Mouse (Mus musculus) retina, postnatal 7 days (tissue): Measurements from ENCODE around the gene Traip.
A peak's percentile ranks its signal among the peaks of the same experiment; 100 is the strongest.

Experiments
- DNase-seq: peaks from one replicate; pipeline ENCODE4 v3.0.0-alpha.2; 2012; ENCODE audit warnings: low read depth, low spot score

Gene Traip

DNA sequence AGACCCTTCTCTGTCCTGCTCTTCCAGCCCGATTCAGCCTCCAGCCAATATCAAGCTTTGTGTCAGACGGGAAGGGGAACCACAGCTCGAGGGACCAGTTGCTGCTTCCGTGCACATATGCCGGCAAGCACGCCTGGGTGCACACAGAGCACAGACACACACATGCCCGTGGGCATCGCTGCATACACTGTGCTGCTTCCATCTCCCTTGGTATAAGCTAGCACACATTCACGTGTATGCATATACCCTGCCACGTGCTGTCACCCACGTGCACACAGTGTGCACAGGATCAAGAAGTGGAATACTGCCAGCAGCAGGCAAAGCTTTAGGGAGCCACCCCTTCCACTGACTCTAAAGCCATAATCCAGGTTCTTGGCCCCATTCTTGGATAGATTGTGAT, 15.8 kb upstream of the Traip start:
- no peak for DNase-seq

- no peak for DNase-seq
Measured at GRCm38 (mm10) chr9:107935374-107935773, 14.6 kb upstream of the Traip start, which contains the start of gene Camkv. Camkv (plus strand) TSS chr9:107935674.

- no peak for DNase-seq
Measured at GRCm38 (mm10) chr9:107935790-107936214, 14.1 kb upstream of the Traip start.

- DNase-seq = no peak
Measured at GRCm38 (mm10) chr9:107936215-107936822, 13.6 kb upstream of the Traip start.

- DNase-seq = no peak
Measured at GRCm38 (mm10) chr9:107936831-107937230, 13.1 kb upstream of the Traip start.

DNA sequence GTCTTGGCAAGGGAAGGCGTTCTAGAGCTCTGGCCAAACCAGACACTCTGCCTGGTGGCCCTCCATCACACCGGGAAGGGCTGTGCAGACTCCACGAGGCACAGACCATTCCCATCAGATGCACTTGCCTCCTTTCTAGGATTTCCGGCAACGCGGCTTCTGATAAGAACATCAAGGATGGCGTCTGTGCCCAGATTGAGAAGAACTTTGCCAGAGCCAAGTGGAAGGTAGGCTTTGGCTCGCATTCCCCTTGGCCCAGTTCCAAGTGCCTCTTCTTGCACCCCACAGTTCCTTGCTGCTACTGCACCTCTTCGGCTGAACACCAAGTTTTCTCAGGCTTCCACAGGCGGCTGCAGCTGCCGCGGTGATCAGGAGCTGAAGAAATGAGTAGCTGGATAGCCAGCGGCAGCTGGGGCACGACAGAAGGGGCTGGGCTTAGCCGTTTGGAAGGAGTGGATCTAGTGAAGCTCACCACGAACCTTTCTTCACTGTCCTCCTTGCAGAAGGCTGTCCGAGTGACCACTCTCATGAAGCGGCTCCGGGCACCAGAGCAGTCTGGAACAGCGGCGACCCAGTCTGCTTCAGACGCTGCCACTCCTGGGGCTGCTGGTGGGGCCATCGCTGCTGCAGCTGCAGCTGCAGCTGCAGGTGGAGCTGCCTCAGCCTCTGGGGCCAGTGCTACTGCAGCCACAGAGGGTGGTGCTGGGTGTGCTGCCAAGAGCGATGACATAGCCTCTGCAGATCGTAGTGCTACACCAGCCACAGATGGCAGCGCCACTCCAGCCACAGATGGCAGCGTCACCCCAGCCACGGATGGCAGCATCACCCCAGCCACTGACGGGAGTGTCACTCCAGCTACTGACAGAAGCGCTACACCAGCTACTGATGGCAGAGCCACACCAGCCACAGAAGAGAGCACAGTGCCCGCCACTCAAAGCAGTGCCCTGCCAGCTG, 2.4 kb upstream of the Traip start:
- no peak for DNase-seq

- no peak for DNase-seq
Measured at GRCm38 (mm10) chr9:107949184-107949921, 583 bp upstream of the Traip start.

DNA sequence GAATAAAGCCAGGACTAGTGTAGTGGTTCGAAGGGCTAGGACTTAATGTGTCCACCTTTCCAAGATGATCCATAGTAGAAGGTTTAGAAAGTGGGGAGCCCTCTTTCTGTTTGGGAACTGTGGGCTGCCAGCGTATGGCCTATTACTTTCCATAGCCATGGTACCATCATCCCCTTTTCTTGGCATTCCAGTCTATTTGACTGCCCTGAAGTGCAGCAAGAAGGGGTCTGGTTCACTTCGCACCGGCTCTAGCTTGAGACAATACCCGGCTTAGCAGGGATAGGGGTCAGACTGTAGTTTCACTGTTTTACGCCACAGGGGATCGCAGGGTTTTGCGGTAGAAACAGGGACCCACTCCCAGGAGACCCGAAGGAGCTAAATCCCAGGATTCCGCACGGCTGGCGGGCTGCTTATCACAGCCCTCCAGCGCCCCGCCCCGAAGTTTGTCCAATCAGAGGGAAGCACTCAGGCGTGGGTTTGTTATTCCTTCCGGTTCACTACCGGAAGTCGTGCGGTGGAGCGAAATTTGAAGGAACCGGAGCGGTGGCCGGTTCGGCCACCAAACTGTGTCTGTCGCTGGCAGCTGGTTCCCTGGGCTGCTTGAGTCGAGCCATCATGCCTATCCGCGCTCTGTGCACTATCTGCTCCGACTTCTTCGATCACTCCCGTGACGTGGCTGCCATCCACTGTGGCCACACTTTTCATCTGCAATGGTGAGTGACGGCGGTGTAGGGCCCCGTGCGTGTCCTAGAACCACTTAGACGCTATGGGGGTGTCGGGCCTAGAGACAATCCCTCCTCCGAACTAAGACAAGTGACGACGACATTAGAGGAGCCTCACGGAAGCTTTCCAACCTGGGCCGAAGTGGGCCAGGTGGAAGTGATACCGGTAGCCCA, 772 bp downstream of the Traip start:
- peak; percentile 88 for DNase-seq

DNA sequence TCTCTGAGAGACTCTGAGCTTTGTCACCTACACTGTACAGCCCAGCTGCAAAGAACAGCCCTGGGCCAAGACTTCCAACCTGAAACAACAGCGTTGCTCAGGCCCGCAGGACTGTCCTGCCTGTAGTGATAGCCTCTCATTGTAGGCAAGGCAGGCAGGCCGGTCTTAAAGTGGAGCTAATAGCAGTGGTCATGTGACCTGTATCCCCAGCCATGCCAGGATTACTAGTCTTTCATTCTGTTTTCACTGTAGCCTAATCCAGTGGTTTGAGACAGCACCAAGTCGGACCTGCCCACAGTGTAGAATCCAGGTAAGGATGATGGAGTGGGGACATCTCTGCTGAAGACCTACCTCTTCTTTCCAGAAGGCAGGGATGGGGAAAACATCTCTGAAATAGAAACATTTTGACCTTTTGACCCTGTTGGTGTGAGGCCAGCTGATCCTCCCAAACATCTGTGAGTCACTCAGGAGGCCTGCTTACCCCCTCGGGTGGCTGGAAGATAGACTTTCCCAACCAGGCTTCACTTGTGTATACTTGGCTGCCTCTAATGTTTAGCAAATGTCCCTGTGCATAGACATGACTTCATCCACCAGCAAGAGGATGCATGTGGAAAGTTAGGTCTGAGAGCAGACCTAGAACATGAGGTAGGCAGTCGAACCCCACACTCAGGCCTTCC, 5.8 kb downstream of the Traip start:
- no peak for DNase-seq

DNA sequence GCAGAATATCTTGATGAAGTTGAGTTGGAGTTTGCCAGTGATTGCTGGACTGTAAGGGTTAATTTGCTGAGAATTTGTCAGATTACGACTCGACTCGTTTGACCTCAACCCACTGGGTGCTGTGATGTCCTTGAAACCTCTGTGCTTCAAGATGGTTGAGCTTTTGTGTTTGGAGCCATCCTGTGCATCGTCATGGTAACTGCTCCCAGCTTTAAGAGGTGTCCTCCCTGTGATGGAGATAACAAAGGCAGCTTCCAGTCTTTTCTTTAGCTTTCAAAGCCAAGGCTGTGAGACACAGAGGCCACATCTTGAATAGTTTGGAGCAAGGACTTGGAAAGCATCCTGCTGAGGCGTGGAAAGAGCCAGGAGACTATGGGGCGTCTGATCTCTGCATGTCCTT, 7.2 kb downstream of the Traip start:
- DNase-seq = no peak

GRCm38 (mm10) chr9:107959896-107960295, 10.0 kb downstream of the Traip start:
- DNase-seq = no peak

- DNase-seq = no peak
Measured at GRCm38 (mm10) chr9:107960928-107961327, 11.0 kb downstream of the Traip start.

DNA sequence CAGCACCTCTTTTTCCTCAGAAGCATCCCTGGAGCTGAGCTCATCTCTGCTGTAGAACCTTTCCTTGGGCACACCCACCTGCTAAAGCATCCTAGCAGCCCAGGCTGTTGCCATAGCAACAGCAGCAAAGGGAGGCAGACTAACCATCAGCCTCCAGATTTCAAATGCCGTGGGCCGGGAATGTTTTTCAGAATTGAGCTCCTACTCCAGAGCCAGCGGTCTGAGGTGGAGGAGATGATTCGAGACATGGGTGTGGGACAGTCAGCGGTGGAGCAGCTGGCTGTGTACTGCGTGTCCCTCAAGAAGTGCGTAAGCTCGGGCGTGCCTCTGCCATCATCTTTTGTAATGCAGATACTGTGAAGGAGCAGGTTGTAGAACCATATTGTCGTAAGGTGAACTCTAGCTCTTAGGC, 11.4 kb downstream of the Traip start:
- no peak for DNase-seq

DNA sequence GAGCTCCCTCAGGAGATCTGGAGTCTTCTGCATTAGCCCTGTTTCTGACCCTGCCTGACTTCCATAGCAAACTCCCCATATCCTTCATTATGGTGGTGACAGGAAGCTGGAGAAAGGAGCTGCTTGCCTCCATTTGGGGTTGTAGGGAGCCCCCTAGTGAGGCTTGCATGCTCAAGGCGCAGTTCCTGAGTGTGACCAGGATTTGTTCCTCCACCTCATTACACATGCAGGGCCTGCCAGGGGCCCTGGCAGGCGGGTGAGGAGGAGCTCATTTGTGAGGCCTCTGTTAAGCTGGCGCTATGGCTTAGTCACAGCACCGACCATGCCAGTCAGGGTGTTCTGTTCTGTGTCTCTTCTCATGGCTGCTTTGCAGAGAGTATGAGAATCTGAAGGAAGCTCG, 11.9 kb downstream of the Traip start:
- DNase-seq = no peak

DNA sequence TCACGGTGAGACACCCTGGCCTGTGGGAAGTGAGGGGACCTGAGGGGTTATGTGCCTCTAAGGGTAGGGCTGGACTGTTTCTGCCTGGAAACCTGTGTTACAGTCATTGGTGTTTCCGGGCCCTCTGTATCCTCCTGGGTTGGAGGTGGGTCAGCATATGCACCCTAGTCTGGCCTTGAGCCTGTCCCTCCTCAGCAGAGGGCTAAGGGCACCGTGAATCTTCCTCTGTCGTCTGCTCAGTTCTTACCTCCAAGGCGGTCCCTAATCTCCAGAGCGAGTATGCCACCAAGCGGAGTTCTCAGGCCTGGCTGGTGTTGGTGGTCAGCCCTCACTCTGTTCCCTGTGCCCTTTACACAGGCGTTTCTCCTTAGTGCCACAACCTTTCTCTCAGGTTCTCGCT, 13.0 kb downstream of the Traip start:
- no peak for DNase-seq

- peak; percentile 75 for DNase-seq
Measured at GRCm38 (mm10) chr9:107963700-107964099, 13.8 kb downstream of the Traip start.

- DNase-seq = no peak
Measured at GRCm38 (mm10) chr9:107964681-107965080, 14.7 kb downstream of the Traip start.

DNA sequence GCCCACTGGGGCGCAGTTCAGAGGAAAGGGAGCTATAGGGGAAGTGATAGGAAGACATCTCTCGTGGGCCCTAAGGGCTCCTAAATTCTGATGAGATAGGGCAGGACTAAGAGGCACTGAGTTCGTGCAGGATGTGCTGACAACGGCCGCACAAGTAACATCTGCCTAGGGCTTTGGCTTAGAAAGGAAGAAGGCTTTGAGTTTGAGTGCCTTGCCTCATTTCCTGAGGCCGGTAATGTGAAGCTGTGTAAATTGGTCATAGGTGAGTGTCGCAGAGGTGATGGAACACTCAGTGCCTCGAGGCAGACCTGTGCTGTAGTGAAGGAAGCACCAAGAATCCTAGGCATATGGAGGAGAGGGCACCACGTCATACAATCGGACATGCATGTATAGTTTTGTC, 16.7 kb downstream of the Traip start:
- no peak for DNase-seq

DNA sequence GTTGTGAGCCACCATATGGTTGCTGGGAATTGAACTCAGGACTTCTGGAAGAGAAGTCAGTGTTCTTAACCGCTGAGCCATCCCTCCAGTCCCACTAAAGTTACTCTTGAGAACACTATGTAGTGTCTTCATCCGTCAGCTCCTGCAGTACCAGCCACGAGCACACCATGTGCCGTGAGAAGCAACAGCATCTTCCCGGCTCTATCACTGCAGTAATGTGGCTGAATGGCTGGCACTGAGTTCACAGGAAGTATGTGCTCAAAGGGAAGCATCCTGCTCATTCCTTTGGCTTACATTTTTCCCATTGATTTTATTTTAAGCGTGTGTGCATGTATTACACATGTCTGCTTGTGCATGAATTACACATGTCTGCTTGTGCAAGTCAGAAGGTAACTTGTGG, 17.5 kb downstream of the Traip start:
- no peak for DNase-seq

DNA sequence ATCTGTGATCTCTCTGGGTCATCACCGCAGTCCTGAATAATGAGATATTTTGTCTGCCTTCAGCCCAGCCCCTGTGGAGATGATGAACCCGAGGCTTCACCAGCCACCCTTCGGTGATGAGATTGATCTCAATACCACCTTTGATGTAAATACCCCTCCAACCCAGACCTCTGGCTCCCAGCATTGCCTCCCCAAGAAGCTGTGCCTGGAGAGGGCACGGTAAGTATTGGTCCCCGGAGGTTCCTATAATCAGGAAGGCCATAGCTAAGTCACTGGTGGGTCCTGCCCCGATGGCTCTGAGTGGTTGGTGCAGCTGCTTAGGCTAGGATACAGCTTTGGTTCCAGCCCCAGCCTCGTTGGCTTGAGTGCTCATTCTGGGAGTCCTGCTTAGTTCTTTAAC, 18.6 kb downstream of the Traip start:
- DNase-seq = no peak

DNA sequence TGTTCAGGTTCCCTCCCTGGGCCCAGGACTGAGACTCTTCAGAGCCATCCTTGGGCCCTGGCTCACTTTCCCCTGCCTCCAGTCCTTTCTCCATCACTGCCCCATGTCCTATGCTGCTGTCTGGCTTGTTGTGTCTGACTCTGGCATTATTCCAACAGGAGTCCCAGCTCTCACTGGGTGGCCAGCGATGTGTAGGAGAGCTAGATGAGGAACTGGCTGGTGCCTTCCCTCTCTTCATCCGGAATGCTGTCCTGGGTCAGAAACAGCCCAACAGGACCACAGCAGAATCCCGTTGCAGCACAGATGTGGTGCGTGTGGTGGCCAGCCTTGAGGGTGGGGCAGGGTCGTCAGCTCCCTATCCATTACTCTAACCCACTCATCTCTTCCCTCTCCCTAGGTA, 20.4 kb downstream of the Traip start:
- no peak for DNase-seq
